Mouse (Mus musculus): Measurements from ENCODE around the gene Map2. TPM values are rescaled to one million over a fixed set of nuclear protein-coding genes. Genes with fewer than 3 reads are reported as not detected.

The Map2 gene
- polyA plus RNA-seq, 1 experiment from 2014 or later, result 309 TPM

- Histone ChIP-seq H3K36me3 (ENCODE audit: control insufficient read depth, insufficient read depth, low read length) (no peaks in the 10 kb centered on the region), H3K27me3 (replicated peaks; ENCODE audit: control insufficient read depth, insufficient read depth, low read length) (no peaks in the 10 kb centered on the region), H3K4me1 (ENCODE audit: control insufficient read depth, insufficient read depth, low read depth, low read length) (peaks cover 26% of the 10 kb centered on the region), H3K9me3 (ENCODE audit: control insufficient read depth, low read length) (no peaks in the 10 kb centered on the region), H3K4me3 (ENCODE audit: low read length) (no peak overlapping the region), H3K9ac (ENCODE audit: low read depth, low read length) (no peak overlapping the region), H3K27ac (ENCODE audit: low read depth, low read length) (peak overlapping the region; percentile 56; the same call in 1 of the 2 replicates), H3K4me2 (ENCODE audit: low read length) (no peak overlapping the region)
- WGBS, result 32% methylated on average over 7 of the region's 7 CpGs
- ATAC-seq, result peak; percentile 88
Observed at GRCm38 (mm10) chr1:66226372-66227368, 51.6 kb downstream of the Map2 start.

- WGBS, result 37% methylated on average over 3 of the region's 3 CpGs
- no peaks in the 10 kb centered on the region for H3K27me3 ChIP-seq (replicated peaks; ENCODE audit: control insufficient read depth, insufficient read depth, low read length)
Observed at GRCm38 (mm10) chr1:66228205-66228604, 53.1 kb downstream of the Map2 start.

GRCm38 (mm10) chr1:66230345-66230744 lies 55.3 kb downstream of the Map2 start:
- no peaks in the 10 kb centered on the region for H3K9me3 ChIP-seq (ENCODE audit: control insufficient read depth, low read length)
- H3K27ac ChIP-seq (ENCODE audit: low read depth, low read length), result no peak overlapping the region
- H3K27me3 ChIP-seq (replicated peaks; ENCODE audit: control insufficient read depth, insufficient read depth, low read length), result no peaks in the 10 kb centered on the region
- no peaks in the 10 kb centered on the region for H3K36me3 ChIP-seq (ENCODE audit: control insufficient read depth, insufficient read depth, low read length)
- 95% methylated on average over 3 of the region's 3 CpGs for WGBS
- H3K4me3 ChIP-seq (ENCODE audit: low read length), result no peak overlapping the region
- no peak for ATAC-seq
- peaks cover 19% of the 10 kb centered on the region for H3K4me1 ChIP-seq (ENCODE audit: control insufficient read depth, insufficient read depth, low read depth, low read length)
- no peak overlapping the region for H3K9ac ChIP-seq (ENCODE audit: low read depth, low read length)
- H3K4me2 ChIP-seq (ENCODE audit: low read length), result no peak overlapping the region

More at GRCm38 (mm10) chr1:66228205-66228604, 53.1 kb downstream of the Map2 start:
- Histone ChIP-seq H3K4me1 (ENCODE audit: control insufficient read depth, insufficient read depth, low read depth, low read length) (peaks cover 22% of the 10 kb centered on the region), H3K4me3 (ENCODE audit: low read length) (no peak overlapping the region), H3K27ac (ENCODE audit: low read depth, low read length) (no peak overlapping the region), H3K36me3 (ENCODE audit: control insufficient read depth, insufficient read depth, low read length) (no peaks in the 10 kb centered on the region), H3K9me3 (ENCODE audit: control insufficient read depth, low read length) (no peaks in the 10 kb centered on the region), H3K9ac (ENCODE audit: low read depth, low read length) (no peak overlapping the region), H3K4me2 (ENCODE audit: low read length) (no peak overlapping the region)
- peak; percentile 41; the same call in 1 of the 2 replicates for ATAC-seq

DNA sequence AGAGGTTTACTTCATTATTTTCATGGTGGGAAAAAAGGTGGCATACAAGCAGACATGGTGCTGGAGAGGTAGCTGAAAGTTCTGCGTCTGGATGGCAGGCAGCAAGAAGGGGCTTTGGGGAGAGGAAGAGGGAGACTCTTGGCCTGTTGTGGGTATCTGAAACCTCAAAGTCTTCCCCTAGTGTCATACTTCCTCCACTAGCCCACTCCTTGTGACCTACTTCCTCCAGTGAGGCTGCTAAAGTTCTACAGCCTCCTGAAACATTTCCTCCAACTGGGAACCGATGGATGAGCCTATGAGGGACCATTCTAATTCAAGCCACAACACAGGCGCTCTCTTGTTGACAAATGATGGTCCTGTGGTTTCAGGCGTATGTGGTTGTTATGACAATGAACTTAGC lies 56.9 kb downstream of the Map2 start:
- Histone ChIP-seq H3K36me3 (ENCODE audit: control insufficient read depth, insufficient read depth, low read length) (no peaks in the 10 kb centered on the region), H3K4me1 (ENCODE audit: control insufficient read depth, insufficient read depth, low read depth, low read length) (peaks cover 13% of the 10 kb centered on the region), H3K9me3 (ENCODE audit: control insufficient read depth, low read length) (no peaks in the 10 kb centered on the region), H3K4me2 (ENCODE audit: low read length) (no peak overlapping the region), H3K9ac (ENCODE audit: low read depth, low read length) (no peak overlapping the region), H3K27ac (ENCODE audit: low read depth, low read length) (no peak overlapping the region), H3K27me3 (replicated peaks; ENCODE audit: control insufficient read depth, insufficient read depth, low read length) (no peaks in the 10 kb centered on the region), H3K4me3 (ENCODE audit: low read length) (no peak overlapping the region)
- WGBS, result 88% methylated on average over 4 of the region's 4 CpGs
- no peak for ATAC-seq

DNA sequence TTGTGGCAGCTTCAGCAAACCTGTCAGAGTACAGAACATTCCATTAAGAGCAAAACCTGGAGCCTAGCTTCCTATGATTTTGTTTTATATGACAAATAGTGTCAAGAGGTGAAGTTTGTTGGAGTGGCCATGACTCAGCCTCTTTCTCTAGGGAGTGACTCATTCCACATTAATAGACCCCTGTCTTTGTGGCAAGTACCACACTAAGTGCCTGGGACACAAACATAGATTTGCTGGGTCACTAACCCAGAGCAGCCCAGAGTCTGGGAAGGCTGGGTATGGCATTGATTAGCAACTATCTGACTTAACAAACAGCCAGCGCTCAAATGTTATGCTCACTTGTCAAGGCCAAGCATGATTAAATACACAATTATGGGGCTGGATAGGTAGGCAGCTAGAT lies 69.8 kb downstream of the Map2 start:
- 47% methylated on average over 1 of the region's 1 CpGs for WGBS
- Histone ChIP-seq H3K27me3 (replicated peaks; ENCODE audit: control insufficient read depth, insufficient read depth, low read length) (no peaks in the 10 kb centered on the region), H3K4me3 (ENCODE audit: low read length) (no peak overlapping the region), H3K27ac (ENCODE audit: low read depth, low read length) (no peak overlapping the region), H3K4me1 (ENCODE audit: control insufficient read depth, insufficient read depth, low read depth, low read length) (no peaks in the 10 kb centered on the region; the same call in 1 of the 2 replicates), H3K36me3 (ENCODE audit: control insufficient read depth, insufficient read depth, low read length) (no peaks in the 10 kb centered on the region), H3K4me2 (ENCODE audit: low read length) (no peak overlapping the region), H3K9ac (ENCODE audit: low read depth, low read length) (no peak overlapping the region), H3K9me3 (ENCODE audit: control insufficient read depth, low read length) (no peaks in the 10 kb centered on the region)
- no peak for ATAC-seq

GRCm38 (mm10) chr1:66251649-66252332 lies 76.7 kb downstream of the Map2 start:
- no peaks in the 10 kb centered on the region for H3K27me3 ChIP-seq (replicated peaks; ENCODE audit: control insufficient read depth, insufficient read depth, low read length)
- H3K27ac ChIP-seq (ENCODE audit: low read depth, low read length), result 0 out of 2 replicates have a peak overlapping the region, but pooled peaks have one; percentile 4
- H3K4me3 ChIP-seq (ENCODE audit: low read length), result no peak overlapping the region
- WGBS, result 37% methylated on average over 4 of the region's 4 CpGs
- H3K4me2 ChIP-seq (ENCODE audit: low read length), result no peak overlapping the region
- no peak overlapping the region for H3K9ac ChIP-seq (ENCODE audit: low read depth, low read length)
- H3K4me1 ChIP-seq (ENCODE audit: control insufficient read depth, insufficient read depth, low read depth, low read length), result peaks cover 2% of the 10 kb centered on the region; the same call in 1 of the 2 replicates
- H3K9me3 ChIP-seq (ENCODE audit: control insufficient read depth, low read length), result no peaks in the 10 kb centered on the region
- no peak for ATAC-seq
- H3K36me3 ChIP-seq (ENCODE audit: control insufficient read depth, insufficient read depth, low read length), result no peaks in the 10 kb centered on the region

DNA sequence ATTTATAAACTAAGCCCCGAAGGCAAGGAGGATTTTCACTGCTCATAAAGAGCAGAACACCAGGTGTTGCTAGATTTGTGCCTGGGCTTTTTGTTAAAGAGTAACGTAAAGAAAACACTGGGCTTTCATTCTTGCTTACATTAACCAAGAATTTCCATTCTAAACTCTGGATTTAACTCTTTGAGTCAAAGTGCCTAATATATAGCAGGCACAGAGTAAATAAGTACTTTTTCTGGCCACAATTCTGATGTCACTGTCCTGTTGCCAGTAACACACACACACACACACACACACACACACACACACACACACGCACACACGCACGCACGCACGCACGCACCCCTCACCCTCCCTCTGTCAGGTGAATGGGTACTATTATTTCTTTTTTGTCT lies 77.3 kb downstream of the Map2 start:
- Histone ChIP-seq H3K9ac (ENCODE audit: low read depth, low read length) (no peak overlapping the region), H3K4me1 (ENCODE audit: control insufficient read depth, insufficient read depth, low read depth, low read length) (peaks cover 2% of the 10 kb centered on the region; the same call in 1 of the 2 replicates), H3K9me3 (ENCODE audit: control insufficient read depth, low read length) (no peaks in the 10 kb centered on the region), H3K36me3 (ENCODE audit: control insufficient read depth, insufficient read depth, low read length) (no peaks in the 10 kb centered on the region), H3K4me3 (ENCODE audit: low read length) (no peak overlapping the region), H3K27me3 (replicated peaks; ENCODE audit: control insufficient read depth, insufficient read depth, low read length) (no peaks in the 10 kb centered on the region), H3K27ac (ENCODE audit: low read depth, low read length) (no peak overlapping the region), H3K4me2 (ENCODE audit: low read length) (no peak overlapping the region)
- no peak for ATAC-seq
- WGBS, result 76% methylated on average over 8 of the region's 8 CpGs

GRCm38 (mm10) chr1:66263220-66263619 lies 88.1 kb downstream of the Map2 start:
- H3K36me3 ChIP-seq (ENCODE audit: control insufficient read depth, insufficient read depth, low read length), result no peaks in the 10 kb centered on the region
- H3K9ac ChIP-seq (ENCODE audit: low read depth, low read length), result no peak overlapping the region
- H3K4me3 ChIP-seq (ENCODE audit: low read length), result no peak overlapping the region
- H3K4me1 ChIP-seq (ENCODE audit: control insufficient read depth, insufficient read depth, low read depth, low read length), result no peaks in the 10 kb centered on the region
- no peaks in the 10 kb centered on the region for H3K9me3 ChIP-seq (ENCODE audit: control insufficient read depth, low read length)
- no peak overlapping the region for H3K4me2 ChIP-seq (ENCODE audit: low read length)
- H3K27ac ChIP-seq (ENCODE audit: low read depth, low read length), result no peak overlapping the region
- no peaks in the 10 kb centered on the region for H3K27me3 ChIP-seq (replicated peaks; ENCODE audit: control insufficient read depth, insufficient read depth, low read length)
- no peak for ATAC-seq
- 34% methylated on average over 3 of the region's 3 CpGs for WGBS

Data from hindbrain, embryonic 16.5 days (tissue).